Mouse (Mus musculus) neural tube, embryonic 13.5 days (tissue): ENCODE results near the gene Frmd4b. TPM values are rescaled to one million over a fixed set of nuclear protein-coding genes. Genes with fewer than 3 reads are reported as not detected.

Source experiments
- ATAC-seq: fragments of 200-750 bp; cut with Nextera tagmentation; 2 replicates; pipeline ENCODE4 v1.8.0; 2017; ENCODE audit warnings: low read depth, mild to moderate bottlenecking, moderate TSS enrichment, moderate library complexity
- H3K27ac ChIP-seq: fragments of 300-500 bp; sonication (generic); replicated peaks from 2 replicates; pipeline ENCODE4 v1.5.1; 2015; ENCODE audit warnings: moderate library complexity, mild to moderate bottlenecking, inconsistent platforms
- H3K27me3 ChIP-seq: fragments of 300-500 bp; sonication (generic); 2 replicates; pipeline ENCODE4 v1.6.1; 2015; ENCODE audit warnings: mild to moderate bottlenecking, inconsistent platforms
- H3K36me3 ChIP-seq: fragments of 300-500 bp; sonication (generic); 2 replicates; pipeline ENCODE4 v1.6.1; 2015; ENCODE audit warnings: mild to moderate bottlenecking, inconsistent platforms
- H3K4me1 ChIP-seq: fragments of 300-500 bp; sonication (generic); replicated peaks from 2 replicates; pipeline ENCODE4 v1.6.1; 2015; ENCODE audit warnings: inconsistent platforms
- H3K4me2 ChIP-seq: fragments of 300-500 bp; sonication (generic); 2 replicates; pipeline ENCODE4 v1.6.1; 2015; ENCODE audit warnings: inconsistent platforms, mild to moderate bottlenecking, moderate library complexity
- H3K4me3 ChIP-seq: fragments of 300-500 bp; sonication (generic); 2 replicates; pipeline ENCODE4 v1.5.1; 2015; ENCODE audit warnings: mild to moderate bottlenecking, inconsistent platforms
- H3K9ac ChIP-seq: fragments of 300-500 bp; sonication (generic); 2 replicates; pipeline ENCODE4 v1.6.1; 2015; ENCODE audit warnings: moderate library complexity, mild to moderate bottlenecking, inconsistent platforms
- H3K9me3 ChIP-seq: fragments of 300-500 bp; sonication (generic); 2 replicates; pipeline ENCODE4 v1.6.1; 2016; ENCODE audit warnings: inconsistent platforms
- whole genome bisulfite sequencing: fragments of 180-500 bp; shearing (Covaris S2); methylation state at CpG from one replicate; pipeline ENCODE4 v1.1.7; 2015; 5-methylcytosine and 5-hydroxymethylcytosine counted together
- polyA plus RNA-seq: library from polyadenylated mRNA; unstranded; fragments of >200 nt; fragmentation: Nextera tagmentation; extraction: Ambion mirVana; gene quantifications from 2 replicates; pipeline ENCODE4 v1.2.1, GENCODE M21; 2015

Gene Frmd4b
- polyA plus RNA-seq, 1 experiment from 2014 or later: 30.9 TPM

GRCm38 (mm10) chr6:97316716-97317115 is 300.6 kb downstream of the Frmd4b start:
- no peak overlapping the region for H3K4me2 ChIP-seq

GRCm38 (mm10) chr6:97315311-97315710 is 302.0 kb downstream of the Frmd4b start:
- H3K27ac ChIP-seq: no peak overlapping the region
- H3K9me3 ChIP-seq: no peaks in the 10 kb centered on the region
- ATAC-seq: no peak
- 75% methylated on average over 3 of the region's 3 CpGs for WGBS
- H3K27me3 ChIP-seq: no peaks in the 10 kb centered on the region
- peaks cover 18% of the 10 kb centered on the region for H3K4me1 ChIP-seq
- no peak overlapping the region for H3K4me3 ChIP-seq
- H3K4me2 ChIP-seq: no peak overlapping the region
- no peaks in the 10 kb centered on the region for H3K36me3 ChIP-seq
- no peak overlapping the region for H3K9ac ChIP-seq

More at GRCm38 (mm10) chr6:97316716-97317115, 300.6 kb downstream of the Frmd4b start:
- H3K36me3 ChIP-seq: 0 out of 2 replicates have a peak, but pooled peaks cover 2% of the 10 kb centered on the region
- peaks cover 10% of the 10 kb centered on the region for H3K4me1 ChIP-seq
- no peaks in the 10 kb centered on the region for H3K27me3 ChIP-seq
- ATAC-seq: no peak
- no peak overlapping the region for H3K4me3 ChIP-seq
- H3K27ac ChIP-seq: no peak overlapping the region
- WGBS: 94% methylated on average over 1 of the region's 1 CpGs
- H3K9ac ChIP-seq: no peak overlapping the region
- H3K9me3 ChIP-seq: no peaks in the 10 kb centered on the region

GRCm38 (mm10) chr6:97312545-97312939 is 304.8 kb downstream of the Frmd4b start:
- H3K27ac ChIP-seq: no peak overlapping the region
- peak overlapping the region; percentile 57 for H3K4me2 ChIP-seq
- H3K4me1 ChIP-seq: peaks cover 18% of the 10 kb centered on the region
- peak overlapping the region; percentile 29 for H3K4me3 ChIP-seq
- no peaks in the 10 kb centered on the region for H3K9me3 ChIP-seq
- no peak for ATAC-seq
- H3K27me3 ChIP-seq: no peaks in the 10 kb centered on the region
- WGBS: 18% methylated on average over 3 of the region's 3 CpGs
- 0 out of 2 replicates have a peak, but pooled peaks cover 10% of the 10 kb centered on the region for H3K36me3 ChIP-seq
- peak overlapping the region; percentile 51 for H3K9ac ChIP-seq

GRCm38 (mm10) chr6:97311599-97312544 is 305.5 kb downstream of the Frmd4b start:
- 4% methylated on average over 33 of the region's 33 CpGs for WGBS
- no peaks in the 10 kb centered on the region for H3K9me3 ChIP-seq

GRCm38 (mm10) chr6:97310901-97311331 is 306.4 kb downstream of the Frmd4b start:
- 36% methylated on average over 7 of the region's 7 CpGs for WGBS
- no peaks in the 10 kb centered on the region for H3K27me3 ChIP-seq
- 0 out of 2 replicates have a peak overlapping the region, but pooled peaks have one; percentile 33 for H3K27ac ChIP-seq
- H3K4me3 ChIP-seq: 0 out of 2 replicates have a peak overlapping the region, but pooled peaks have one; percentile 29
- peaks cover 18% of the 10 kb centered on the region for H3K4me1 ChIP-seq
- no peak for ATAC-seq
- H3K36me3 ChIP-seq: peaks cover 19% of the 10 kb centered on the region
- 0 out of 2 replicates have a peak overlapping the region, but pooled peaks have one; percentile 51 for H3K9ac ChIP-seq
- H3K9me3 ChIP-seq: no peaks in the 10 kb centered on the region
- peak overlapping the region; percentile 57 for H3K4me2 ChIP-seq

More at GRCm38 (mm10) chr6:97311599-97312544, 305.5 kb downstream of the Frmd4b start:
- Histone ChIP-seq H3K9ac (peak overlapping the region; percentile 51), H3K27ac (0 out of 2 replicates have a peak overlapping the region, but pooled peaks have one; percentile 33), H3K4me1 (peaks cover 18% of the 10 kb centered on the region), H3K4me3 (peak overlapping the region; percentile 29), H3K4me2 (peak overlapping the region; percentile 57), H3K36me3 (0 out of 2 replicates have a peak, but pooled peaks cover 10% of the 10 kb centered on the region), H3K27me3 (no peaks in the 10 kb centered on the region)
- ATAC-seq: peak; percentile 75; the same call in 1 of the 2 replicates

GRCm38 (mm10) chr6:97309161-97309560 is 308.2 kb downstream of the Frmd4b start:
- Histone ChIP-seq H3K9ac (no peak overlapping the region), H3K36me3 (peaks cover 34% of the 10 kb centered on the region), H3K27ac (no peak overlapping the region), H3K4me1 (peaks cover 32% of the 10 kb centered on the region), H3K27me3 (no peaks in the 10 kb centered on the region), H3K4me2 (no peak overlapping the region), H3K9me3 (no peaks in the 10 kb centered on the region), H3K4me3 (no peak overlapping the region)
- ATAC-seq: no peak
- 53% methylated on average over 4 of the region's 6 CpGs for WGBS

GRCm38 (mm10) chr6:97308562-97308961 is 308.8 kb downstream of the Frmd4b start:
- 86% methylated on average over 6 of the region's 6 CpGs for WGBS
- Histone ChIP-seq H3K9me3 (no peaks in the 10 kb centered on the region), H3K27ac (no peak overlapping the region), H3K27me3 (no peaks in the 10 kb centered on the region), H3K9ac (no peak overlapping the region), H3K4me1 (peaks cover 36% of the 10 kb centered on the region), H3K36me3 (peaks cover 36% of the 10 kb centered on the region), H3K4me3 (no peak overlapping the region), H3K4me2 (no peak overlapping the region)
- ATAC-seq: no peak

GRCm38 (mm10) chr6:97307231-97307630 is 310.1 kb downstream of the Frmd4b start:
- Histone ChIP-seq H3K36me3 (peaks cover 36% of the 10 kb centered on the region), H3K4me2 (no peak overlapping the region), H3K9me3 (no peaks in the 10 kb centered on the region), H3K9ac (no peak overlapping the region), H3K27me3 (no peaks in the 10 kb centered on the region), H3K4me3 (no peak overlapping the region), H3K27ac (no peak overlapping the region), H3K4me1 (peaks cover 43% of the 10 kb centered on the region)
- 64% methylated on average over 8 of the region's 8 CpGs for WGBS
- ATAC-seq: no peak

- H3K9ac ChIP-seq: no peak overlapping the region
- no peak for ATAC-seq
- 93% methylated on average over 11 of the region's 11 CpGs for WGBS
- H3K4me3 ChIP-seq: no peak overlapping the region
- H3K4me2 ChIP-seq: no peak overlapping the region
- H3K36me3 ChIP-seq: peaks cover 36% of the 10 kb centered on the region
- no peaks in the 10 kb centered on the region for H3K9me3 ChIP-seq
- H3K27ac ChIP-seq: no peak overlapping the region
- no peaks in the 10 kb centered on the region for H3K27me3 ChIP-seq
- peaks cover 35% of the 10 kb centered on the region for H3K4me1 ChIP-seq
Measured at GRCm38 (mm10) chr6:97306351-97306750, 311.0 kb downstream of the Frmd4b start.

GRCm38 (mm10) chr6:97305491-97305890 is 311.9 kb downstream of the Frmd4b start:
- H3K36me3 ChIP-seq: peaks cover 38% of the 10 kb centered on the region
- H3K27me3 ChIP-seq: no peaks in the 10 kb centered on the region
- H3K4me2 ChIP-seq: no peak overlapping the region
- peaks cover 30% of the 10 kb centered on the region for H3K4me1 ChIP-seq
- peak overlapping the region; percentile 59 for H3K27ac ChIP-seq
- H3K4me3 ChIP-seq: no peak overlapping the region
- no peak for ATAC-seq
- H3K9ac ChIP-seq: no peak overlapping the region
- 91% methylated on average over 7 of the region's 7 CpGs for WGBS
- no peaks in the 10 kb centered on the region for H3K9me3 ChIP-seq

GRCm38 (mm10) chr6:97305010-97305409 is 312.3 kb downstream of the Frmd4b start:
- ATAC-seq: no peak
- 67% methylated on average over 11 of the region's 11 CpGs for WGBS

More at GRCm38 (mm10) chr6:97305010-97305409, 312.3 kb downstream of the Frmd4b start:
- peaks cover 30% of the 10 kb centered on the region for H3K4me1 ChIP-seq
- H3K4me2 ChIP-seq: no peak overlapping the region
- H3K9ac ChIP-seq: no peak overlapping the region
- no peaks in the 10 kb centered on the region for H3K27me3 ChIP-seq
- peak overlapping the region; percentile 59 for H3K27ac ChIP-seq
- no peak overlapping the region for H3K4me3 ChIP-seq
- H3K9me3 ChIP-seq: no peaks in the 10 kb centered on the region
- H3K36me3 ChIP-seq: peaks cover 43% of the 10 kb centered on the region
